Mouse (Mus musculus): ENCODE measurements at regions not wholly inside any gene's neighbourhood (a gene's known extent, or its start where the extent isn't known, plus 50 kb on each side); places are given as distances from the start of the nearest gene placed in this dataset.

DNA sequence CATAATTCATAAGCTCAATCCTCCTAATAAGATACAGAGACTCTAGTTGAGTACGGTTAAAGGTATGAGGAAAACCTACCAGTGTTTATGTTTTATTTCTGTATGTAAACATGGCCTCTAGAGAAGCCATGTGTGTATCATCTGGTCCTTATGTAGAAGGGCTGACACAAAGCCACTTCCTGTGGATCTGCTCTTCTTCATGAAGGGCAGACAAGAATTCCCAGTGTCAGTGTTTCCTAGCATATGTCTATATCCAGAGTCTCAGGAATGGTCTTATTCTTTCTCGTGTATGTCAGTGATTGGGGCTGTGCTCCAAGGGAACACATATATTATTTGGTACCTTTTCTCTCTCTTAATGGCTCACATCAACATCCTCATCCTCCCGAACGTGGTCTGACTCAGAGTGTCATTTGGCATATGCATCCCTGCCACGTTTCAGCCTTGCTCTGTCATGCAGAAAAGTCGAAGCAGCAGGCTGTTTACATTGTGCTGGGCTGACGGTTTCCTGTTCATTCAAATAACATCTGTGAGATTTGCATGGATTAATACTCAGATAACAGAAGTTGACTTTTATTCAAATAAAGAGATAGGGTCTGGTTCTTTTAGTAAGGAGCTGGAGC is 59.3 kb upstream of the Cwc22 start:
- in situ Hi-C loops (cut with MboI; ENCODE audit: low pct_ligation_motif_present, low pct_unique_long_range_greater_than_20kb, low sequenced_read_pairs), result no loop called here
- TF ChIP-seq CTCF (conservative IDR thresholded peaks at IDR 0.05 in 1 of 2, IDR thresholded peaks at IDR 0.05 in 1 of 2; ENCODE audit: low read depth in 2 of 2, low read length in 2 of 2) (no peak), MAZ (IDR thresholded peaks at IDR 0.05; ENCODE audit: low read depth, low read length) (no peak), USF1 (IDR thresholded peaks at IDR 0.05; ENCODE audit: low read depth, low read length) (no peak), PAX5 (IDR thresholded peaks at IDR 0.05; ENCODE audit: low read length) (no peak), JUN (IDR thresholded peaks at IDR 0.05; ENCODE audit: insufficient read depth, low read depth, low read length) (no peak), E2F4 (IDR thresholded peaks at IDR 0.05; ENCODE audit: insufficient replicate concordance, low read depth, low read length) (no peak), ELF1 (IDR thresholded peaks at IDR 0.05; ENCODE audit: low read depth, low read length) (no peak), TBP (conservative IDR thresholded peaks at IDR 0.05; ENCODE audit: low read depth, low read length) (no peak), BHLHE40 (IDR thresholded peaks at IDR 0.05; ENCODE audit: low read depth, low read length) (no peak), KAT2A (IDR thresholded peaks at IDR 0.05; ENCODE audit: insufficient replicate concordance, low read length) (no peak), CHD1 (IDR thresholded peaks at IDR 0.05; ENCODE audit: low read depth, low read length) (no peak), UBTF (IDR thresholded peaks at IDR 0.05; ENCODE audit: low read depth, low read length) (no peak), RAD21 (IDR thresholded peaks at IDR 0.05; ENCODE audit: low read depth, low read length) (no peak), RCOR1 (conservative IDR thresholded peaks at IDR 0.05; ENCODE audit: low read depth, low read length) (no peak), HCFC1 (IDR thresholded peaks at IDR 0.05; ENCODE audit: low read depth, low read length) (no peak), MAX (IDR thresholded peaks at IDR 0.05; ENCODE audit: low read length) (no peak), NELFE (IDR thresholded peaks at IDR 0.05; ENCODE audit: low read depth, low read length) (no peak), TCF12 (IDR thresholded peaks at IDR 0.05; ENCODE audit: low read depth, low read length) (no peak), MAFK (IDR thresholded peaks at IDR 0.05; ENCODE audit: insufficient replicate concordance, low read length) (no peak)
- dilution Hi-C loops (cut with MboI; ENCODE audit: extremely low pct_ligation_motif_present, extremely low pct_unique_long_range_greater_than_20kb, low sequenced_read_pairs), result no loop called here
- no peak overlapping the region for H3K9ac ChIP-seq (ENCODE audit: insufficient read depth, low read depth)
- no peaks in the 10 kb centered on the region for H3K79me2 ChIP-seq (replicated peaks; ENCODE audit: control insufficient read depth, extremely low read depth, insufficient read depth, poor library complexity, severe bottlenecking)
- H3K9me3 ChIP-seq (replicated peaks; ENCODE audit: low read length), result no peaks in the 10 kb centered on the region
- H3K27me3 ChIP-seq (replicated peaks), result no peaks in the 10 kb centered on the region
- no peak overlapping the region for H3K4me2 ChIP-seq (ENCODE audit: insufficient read depth, low read depth, poor library complexity, severe bottlenecking)
- H3K36me3 ChIP-seq (replicated peaks in 1 of 2; ENCODE audit: control insufficient read depth in 1 of 2, insufficient read depth in 1 of 2, low read length in 1 of 2), result no peaks in the 10 kb centered on the region
- H3K4me3 ChIP-seq (replicated peaks in 1 of 3; ENCODE audit: low read depth in 2 of 3, low read length in 2 of 3, poor library complexity in 1 of 3), result no peak overlapping the region
- H3K4me1 ChIP-seq (ENCODE audit: control insufficient read depth in 1 of 2, insufficient read depth in 2 of 2), result no peaks in the 10 kb centered on the region
- H3K27ac ChIP-seq (ENCODE audit: insufficient read depth, low read depth), result no peak overlapping the region
- no peak for DNase-seq (ENCODE audit: extremely low read depth)

DNA sequence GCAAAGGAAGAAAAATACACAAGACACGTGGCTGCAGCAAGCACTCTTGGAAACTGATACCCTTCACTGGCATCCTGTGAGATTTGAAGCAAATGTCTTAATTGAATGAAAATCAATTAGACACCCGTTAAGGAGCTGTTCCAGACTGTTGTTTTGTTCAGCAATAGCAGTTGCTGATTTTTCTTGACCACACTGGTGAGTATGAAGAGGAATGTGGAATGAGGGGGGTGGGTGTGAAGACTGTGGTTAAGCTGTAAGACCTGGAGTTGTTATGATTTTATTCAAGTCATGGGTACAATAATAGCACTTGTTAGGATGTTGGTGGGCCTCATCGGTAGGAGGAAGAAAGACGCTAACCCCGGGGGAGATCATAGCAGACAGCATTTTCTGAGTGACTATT is 58.3 kb upstream of the Cwc22 start:
- in situ Hi-C loops (cut with MboI; ENCODE audit: low pct_ligation_motif_present, low pct_unique_long_range_greater_than_20kb, low sequenced_read_pairs) (no loop called here), dilution Hi-C loops (cut with MboI; ENCODE audit: extremely low pct_ligation_motif_present, extremely low pct_unique_long_range_greater_than_20kb, low sequenced_read_pairs) (no loop called here)
- H3K27me3 ChIP-seq (replicated peaks), result no peaks in the 10 kb centered on the region

More for the DNA sequence above, 58.3 kb upstream of the Cwc22 start:
- no peaks in the 10 kb centered on the region for H3K4me1 ChIP-seq (ENCODE audit: control insufficient read depth in 1 of 2, insufficient read depth in 2 of 2)
- H3K4me2 ChIP-seq (ENCODE audit: insufficient read depth, low read depth, poor library complexity, severe bottlenecking), result no peak overlapping the region
- H3K9ac ChIP-seq (ENCODE audit: insufficient read depth, low read depth), result no peak overlapping the region
- no peak for DNase-seq (ENCODE audit: extremely low read depth)
- H3K9me3 ChIP-seq (replicated peaks; ENCODE audit: low read length), result no peaks in the 10 kb centered on the region
- no peak overlapping the region for H3K27ac ChIP-seq (ENCODE audit: insufficient read depth, low read depth)
- TF ChIP-seq RAD21 (IDR thresholded peaks at IDR 0.05; ENCODE audit: low read depth, low read length), result no peak
- no peak for TF ChIP-seq ZNF384 (IDR thresholded peaks at IDR 0.05; ENCODE audit: low read depth, low read length)
- no peak for TF ChIP-seq E2F4 (IDR thresholded peaks at IDR 0.05; ENCODE audit: insufficient replicate concordance, low read depth, low read length)
- TF ChIP-seq USF1 (IDR thresholded peaks at IDR 0.05; ENCODE audit: low read depth, low read length), result no peak
- no peaks in the 10 kb centered on the region for H3K79me2 ChIP-seq (replicated peaks; ENCODE audit: control insufficient read depth, extremely low read depth, insufficient read depth, poor library complexity, severe bottlenecking)
- H3K36me3 ChIP-seq (replicated peaks in 1 of 2; ENCODE audit: control insufficient read depth in 1 of 2, insufficient read depth in 1 of 2, low read length in 1 of 2), result no peaks in the 10 kb centered on the region
- H3K4me3 ChIP-seq (replicated peaks in 1 of 3; ENCODE audit: low read depth in 2 of 3, low read length in 2 of 3, poor library complexity in 1 of 3), result no peak overlapping the region
